Mouse (Mus musculus) CH12.LX (cell line): Measurements from ENCODE around the gene Tceal3. TPM values are rescaled to one million over a fixed set of nuclear protein-coding genes. Genes with fewer than 3 reads are reported as not detected.
"Not testable (repeated sequence)": the region's sequence is repeated elsewhere in the genome, so short reads cannot be mapped to it uniquely, and the experiment has no call there.

Source experiments
- DNase-seq: peaks from one replicate; pipeline ENCODE4 v3.0.0-alpha.2; 2013; ENCODE audit errors: extremely low read depth
- H3K27ac ChIP-seq: 2 replicates; pipeline ENCODE4 v1.5.1; 2012; ENCODE audit warnings: low read depth, mild to moderate bottlenecking, control low read depth, moderate library complexity; ENCODE audit not compliant: insufficient read depth
- H3K27me3 ChIP-seq: replicated peaks from 2 replicates; pipeline ENCODE3; 2012; ENCODE audit warnings: inconsistent platforms
- H3K36me3 ChIP-seq, 2 experiments: replicated peaks in 1 of 2; 2 replicates each; pipeline versions ENCODE3 to v1.6.1; 2012; ENCODE audit warnings: inconsistent platforms in 1 of 2, low read length in 1 of 2, mild to moderate bottlenecking in 1 of 2, mixed read lengths in 1 of 2, moderate library complexity in 1 of 2; ENCODE audit not compliant: control insufficient read depth in 1 of 2, insufficient read depth in 1 of 2
- H3K4me1 ChIP-seq, 2 experiments: 2 replicates each; pipeline ENCODE4 v1.6.1; 2012; ENCODE audit warnings: inconsistent platforms in 1 of 2, moderate library complexity in 1 of 2; ENCODE audit not compliant: insufficient read depth in 2 of 2, control insufficient read depth in 1 of 2
- H3K4me2 ChIP-seq: 2 replicates; pipeline ENCODE4 v1.6.1; 2012; ENCODE audit warnings: low read depth, mild to moderate bottlenecking, control low read depth; ENCODE audit not compliant: poor library complexity, insufficient read depth, severe bottlenecking
- H3K4me3 ChIP-seq, 3 experiments: fragments of 150-350 bp in 1 of 3; sonication (generic) in 1 of 3; replicated peaks in 1 of 3; 2 replicates each; pipeline versions ENCODE3 to v1.5.1; 2011 to 2012; ENCODE audit warnings: low read depth in 2 of 3, low read length in 2 of 3, mild to moderate bottlenecking in 2 of 3, moderate library complexity in 2 of 3, control low read depth in 1 of 3, improper control_type of control experiment in 1 of 3, inconsistent platforms in 1 of 3, mixed read lengths in 1 of 3; ENCODE audit not compliant: poor library complexity in 1 of 3
- H3K79me2 ChIP-seq: replicated peaks from 2 replicates; pipeline ENCODE4 v1.6.1; 2012; ENCODE audit warnings: mild to moderate bottlenecking, moderate library complexity; ENCODE audit not compliant: control insufficient read depth, poor library complexity, insufficient read depth, severe bottlenecking; ENCODE audit errors: extremely low read depth
- H3K9ac ChIP-seq: 2 replicates; pipeline ENCODE4 v1.6.1; 2012; ENCODE audit warnings: low read depth, mild to moderate bottlenecking, control low read depth, moderate library complexity; ENCODE audit not compliant: insufficient read depth
- H3K9me3 ChIP-seq: replicated peaks from 2 replicates; pipeline ENCODE3; 2012; ENCODE audit warnings: low read length, inconsistent platforms, mixed read lengths
- CTCF ChIP-seq, 2 experiments: IDR thresholded peaks in 1 of 2; conservative IDR thresholded peaks in 1 of 2; 2 replicates each; pipeline ENCODE4 v1.5.1; 2011 to 2012; ENCODE audit warnings: low read depth in 2 of 2, low read length in 2 of 2, improper control_type of control experiment in 1 of 2, inconsistent platforms in 1 of 2, mild to moderate bottlenecking in 1 of 2, moderate library complexity in 1 of 2
- EP300 ChIP-seq: IDR thresholded peaks from 2 replicates; pipeline ENCODE4 v1.6.1; 2011; ENCODE audit warnings: low read length, improper control_type of control experiment
- ETS1 ChIP-seq: conservative IDR thresholded peaks from 2 replicates; pipeline ENCODE4 v1.6.1; 2012; ENCODE audit warnings: low read depth, mild to moderate bottlenecking, inconsistent platforms, low read length, improper control_type of control experiment, moderate library complexity
- GABPA ChIP-seq: IDR thresholded peaks from 2 replicates; pipeline ENCODE4 v1.6.1; 2012; ENCODE audit warnings: low read depth, low read length, improper control_type of control experiment, inconsistent platforms; ENCODE audit not compliant: insufficient replicate concordance
- HCFC1 ChIP-seq: IDR thresholded peaks from 2 replicates; pipeline ENCODE4 v1.6.1; 2012; ENCODE audit warnings: low read depth, mild to moderate bottlenecking, inconsistent platforms, low read length, improper control_type of control experiment
- JUN ChIP-seq: IDR thresholded peaks from 2 replicates; pipeline ENCODE4 v1.6.1; 2011; ENCODE audit warnings: low read depth, mild to moderate bottlenecking, low read length, improper control_type of control experiment, moderate library complexity; ENCODE audit not compliant: insufficient read depth
- JUND ChIP-seq: conservative IDR thresholded peaks from 2 replicates; pipeline ENCODE4 v1.6.1; 2011; ENCODE audit warnings: low read depth, low read length, improper control_type of control experiment
- KAT2A ChIP-seq: IDR thresholded peaks from 2 replicates; pipeline ENCODE4 v1.6.1; 2012; ENCODE audit warnings: low read length, improper control_type of control experiment, inconsistent platforms; ENCODE audit not compliant: insufficient replicate concordance
- MAX ChIP-seq: IDR thresholded peaks from 2 replicates; pipeline ENCODE4 v1.6.1; 2011; ENCODE audit warnings: low read length, improper control_type of control experiment
- MEF2A ChIP-seq: IDR thresholded peaks from 2 replicates; pipeline ENCODE4 v1.6.1; 2014; ENCODE audit warnings: low read depth, mild to moderate bottlenecking, inconsistent platforms, low read length, improper control_type of control experiment, borderline replicate concordance
- MYC ChIP-seq: IDR thresholded peaks from 2 replicates; pipeline ENCODE4 v1.6.1; 2011; ENCODE audit warnings: low read depth, mild to moderate bottlenecking, improper control_type of control experiment, low read length
- NELFE ChIP-seq: IDR thresholded peaks from 2 replicates; pipeline ENCODE4 v1.6.1; 2011; ENCODE audit warnings: low read depth, low read length, improper control_type of control experiment
- PAX5 ChIP-seq: IDR thresholded peaks from 2 replicates; pipeline ENCODE4 v1.6.1; 2012; ENCODE audit warnings: low read length, inconsistent platforms, mixed read lengths
- POLR2AphosphoS2 ChIP-seq: IDR thresholded peaks from 2 replicates; pipeline ENCODE4 v1.6.1; 2011; ENCODE audit warnings: low read depth, low read length, improper control_type of control experiment
- SMC3 ChIP-seq: IDR thresholded peaks from 2 replicates; pipeline ENCODE4 v1.6.1; 2011; ENCODE audit warnings: low read depth, low read length, improper control_type of control experiment
- UBTF ChIP-seq: IDR thresholded peaks from 2 replicates; pipeline ENCODE4 v1.6.1; 2012; ENCODE audit warnings: low read depth, mild to moderate bottlenecking, inconsistent platforms, low read length, improper control_type of control experiment, moderate library complexity
- USF2 ChIP-seq: conservative IDR thresholded peaks from 2 replicates; pipeline ENCODE4 v1.6.1; 2011; ENCODE audit warnings: low read depth, low read length, improper control_type of control experiment
- dilution Hi-C: fragments of 300-500 bp; cut with MboI; formaldehyde crosslinking; loops from 2 replicates; pipeline ENCODE4 v1.14.3; 2020; ENCODE audit warnings: low sequenced_read_pairs; ENCODE audit not compliant: extremely low pct_unique_long_range_greater_than_20kb, extremely low pct_ligation_motif_present
- in situ Hi-C: fragments of 300-500 bp; cut with MboI; formaldehyde crosslinking; loops from 3 replicates; pipeline ENCODE4 v1.14.3; 2019; ENCODE audit warnings: low sequenced_read_pairs, low pct_ligation_motif_present, low pct_unique_long_range_greater_than_20kb, mixed read lengths
- polyA plus RNA-seq: library from polyadenylated mRNA; unstranded; fragments of >175 nt; gene quantifications from 2 replicates; pipeline ENCODE4 v1.2.1, GENCODE M21; 2012; ENCODE audit warnings: low read depth; ENCODE audit not compliant: insufficient read length
- total RNA-seq, 2 experiments: library from RNA; depleted of rRNA; stranded (reverse); fragments of 300-350 nt in 1 of 2; fragments of >200 nt in 1 of 2; gene quantifications; 2 replicates each; pipeline ENCODE4 v1.2.3; 2012 to 2014

Gene Tceal3
- total and polyA plus RNA-seq, 3 experiments = not detected

DNA sequence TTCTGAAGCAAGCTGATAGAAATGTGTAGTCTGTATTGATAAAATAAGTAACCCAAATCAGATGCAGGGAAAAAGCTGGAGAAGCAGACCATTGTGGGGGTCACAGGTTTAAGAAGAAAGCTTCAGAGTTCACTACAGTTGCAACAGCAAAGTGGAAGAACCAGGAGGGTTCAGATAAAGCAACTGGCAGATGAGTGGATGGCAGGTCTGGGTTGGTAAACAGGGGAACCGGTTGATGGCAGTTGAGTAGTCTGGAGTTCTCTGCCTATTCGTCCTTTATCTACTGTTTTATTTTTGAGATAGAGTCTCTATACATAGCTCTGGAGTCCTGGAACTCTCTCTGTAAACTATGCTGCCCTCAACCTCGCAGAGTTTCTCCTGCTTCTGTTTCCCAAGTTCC is 90.3 kb downstream of the Tceal3 start:
- H3K9ac ChIP-seq = no peak overlapping the region
- no peak overlapping the region for H3K4me2 ChIP-seq
- H3K4me3 ChIP-seq = no peak overlapping the region
- no peak overlapping the region for H3K27ac ChIP-seq
- dilution Hi-C loops = no loop called here
- no peak for TF ChIP-seq CTCF (conservative IDR thresholded peaks at IDR 0.05 in 1 of 2, IDR thresholded peaks at IDR 0.05 in 1 of 2; ENCODE audit: low read depth in 2 of 2, low read length in 2 of 2)
- no peak for TF ChIP-seq USF2
- TF ChIP-seq MYC = no peak
- TF ChIP-seq MAX = no peak
- no peak for TF ChIP-seq SMC3
- no peak for TF ChIP-seq EP300
- TF ChIP-seq POLR2AphosphoS2 = no peak
- no peak for TF ChIP-seq UBTF
- TF ChIP-seq HCFC1 = no peak
- TF ChIP-seq KAT2A = no peak
- TF ChIP-seq PAX5 = no peak
- TF ChIP-seq JUND = no peak
- no peak for TF ChIP-seq GABPA
- TF ChIP-seq NELFE = no peak
- TF ChIP-seq MEF2A = no peak
- no peak for TF ChIP-seq ETS1
- TF ChIP-seq JUN = no peak
- H3K27me3 ChIP-seq = no peaks in the 10 kb centered on the region
- no peaks in the 10 kb centered on the region for H3K79me2 ChIP-seq
- DNase-seq = no peak
- H3K36me3 ChIP-seq = no peaks in the 10 kb centered on the region
- in situ Hi-C loops = no loop called here
- H3K9me3 ChIP-seq = no peaks in the 10 kb centered on the region
- no peaks in the 10 kb centered on the region for H3K4me1 ChIP-seq

DNA sequence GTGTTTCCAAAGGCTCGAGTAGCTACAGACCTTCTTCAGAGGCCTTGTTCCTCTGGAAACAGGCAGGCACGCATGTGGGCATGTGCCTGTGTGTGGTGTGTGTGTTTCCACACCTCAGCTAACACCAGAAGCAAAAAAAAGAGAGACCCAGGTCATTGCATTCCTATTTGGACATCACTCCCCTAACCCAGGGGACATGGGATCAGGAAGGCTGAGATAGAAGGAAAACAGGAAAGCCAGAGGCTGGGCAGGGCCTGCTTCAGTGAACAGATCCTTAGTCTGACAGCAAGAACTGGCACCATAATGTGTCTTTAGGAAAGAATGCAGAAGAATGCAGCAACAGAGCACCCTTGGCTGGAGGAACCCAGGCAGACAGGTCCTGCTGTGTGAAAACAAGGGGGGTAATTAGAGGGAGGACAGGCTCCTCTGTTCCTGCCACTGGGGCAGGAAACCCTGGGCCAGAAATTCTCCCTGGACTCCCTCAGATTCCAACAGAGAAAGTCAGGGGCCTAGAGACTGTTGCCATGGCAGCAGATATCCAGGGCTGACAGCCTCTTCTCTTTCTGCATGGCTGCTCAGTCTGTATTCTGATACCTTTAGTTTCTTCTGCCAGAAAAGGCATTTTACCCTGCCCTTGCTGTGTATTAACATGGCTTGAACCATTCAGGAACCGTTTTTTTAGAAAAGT is 101.1 kb downstream of the Tceal3 start:
- DNase-seq, H3K4me3 ChIP-seq, H3K9ac ChIP-seq, dilution Hi-C loops, H3K79me2 ChIP-seq, H3K4me2 ChIP-seq, H3K9me3 ChIP-seq, H3K4me1 ChIP-seq, H3K27me3 ChIP-seq, H3K27ac ChIP-seq, H3K36me3 ChIP-seq, in situ Hi-C loops: not testable (repeated sequence)
